Mouse (Mus musculus): ENCODE results near the gene Cenpv.

- TF ChIP-seq CHD2 (IDR thresholded peaks at IDR 0.05; ENCODE audit: low read depth, low read length) (no peak), HCFC1 (IDR thresholded peaks at IDR 0.05; ENCODE audit: borderline replicate concordance, insufficient read depth, low read length) (no peak), MAFK (IDR thresholded peaks at IDR 0.05; ENCODE audit: insufficient read depth, low read depth, low read length) (no peak), ZC3H11A (IDR thresholded peaks at IDR 0.05; ENCODE audit: borderline replicate concordance, low read depth, low read length) (no peak)
Measured at GRCm38 (mm10) chr11:62507683-62508082, 31.4 kb downstream of the Cenpv start.
